In genomic region chr17:73301258-73302050, GRCm38 (mm10) we compare ENCODE assay signal across 7 mouse cellular contexts.
DNase-seq lines count a peak whose midpoint lies in the region; ATAC-seq lines count a peak whose summit lies in the region.

No protein-coding gene starts in this region.

- H3K4me2 ChIP-seq in forebrain, embryonic 16.5 days (ENCODE audit: low read length), result no peak overlapping the region
- H3K4me2 ChIP-seq in hindbrain, embryonic 11.5 days (replicated peaks; ENCODE audit: low read depth, low read length), result no peak overlapping the region

- ATAC-seq in forebrain, embryonic 16.5 days, result peak; percentile 37
- ATAC-seq in hindbrain, embryonic 11.5 days (ENCODE audit: low FRiP score), result peak; percentile 10; the same call in 1 of the 2 replicates

- H3K4me1 ChIP-seq in forebrain, embryonic 16.5 days (replicated peaks; ENCODE audit: control insufficient read depth, insufficient read depth, low read length), result no peaks in the 10 kb centered on the region; the same call in 1 of the 2 replicates
- H3K4me1 ChIP-seq in hindbrain, embryonic 11.5 days (replicated peaks; ENCODE audit: control insufficient read depth, insufficient read depth, low read length), result no peaks in the 10 kb centered on the region

- H3K9me3 ChIP-seq in forebrain, embryonic 16.5 days (ENCODE audit: control insufficient read depth, low read length), result no peaks in the 10 kb centered on the region
- no peaks in the 10 kb centered on the region for H3K9me3 ChIP-seq in hindbrain, embryonic 11.5 days (ENCODE audit: control insufficient read depth, low read length)

- no peak overlapping the region for H3K4me3 ChIP-seq in forebrain, embryonic 16.5 days (replicated peaks; ENCODE audit: low read length)
- no peak overlapping the region for H3K4me3 ChIP-seq in hindbrain, embryonic 11.5 days (ENCODE audit: low read depth, low read length)

- peak; percentile 57 for DNase-seq in Muller cell, postnatal 12 days (ENCODE audit: inconsistent ontology term)
- peak; percentile 70 for DNase-seq in c-Kit-positive CD71-negative TER-119-negative erythroid progenitor cells, embryonic 14.5 days (ENCODE audit: low read depth)
- DNase-seq in hindbrain, embryonic 11.5 days (ENCODE audit: low spot score), result peak; percentile 84
- DNase-seq in layer of hippocampus, postnatal 25 days (ENCODE audit: extremely low spot score in 1 of 2, low spot score in 1 of 2), result peak; percentile 30 to 60
- peak; percentile 77 for DNase-seq in lung, postnatal 25 days (ENCODE audit: low spot score)
- DNase-seq in right cerebral cortex, adult 18-20 months, result peak; percentile 61

- H3K27me3 ChIP-seq in forebrain, embryonic 16.5 days (replicated peaks; ENCODE audit: control insufficient read depth, insufficient read depth, low read length), result peaks cover 15% of the 10 kb centered on the region
- no peaks in the 10 kb centered on the region for H3K27me3 ChIP-seq in hindbrain, embryonic 11.5 days (ENCODE audit: control insufficient read depth, insufficient read depth, low read length)

- H3K9ac ChIP-seq in forebrain, embryonic 16.5 days (replicated peaks; ENCODE audit: low read depth, low read length), result no peak overlapping the region
- H3K9ac ChIP-seq in hindbrain, embryonic 11.5 days (ENCODE audit: low read depth, low read length), result no peak overlapping the region

- no peak overlapping the region for H3K27ac ChIP-seq in forebrain, embryonic 16.5 days (ENCODE audit: low read length)
- no peak overlapping the region for H3K27ac ChIP-seq in hindbrain, embryonic 11.5 days (ENCODE audit: low read depth, low read length)

- H3K36me3 ChIP-seq in forebrain, embryonic 16.5 days (ENCODE audit: control insufficient read depth, insufficient read depth), result no peaks in the 10 kb centered on the region
- H3K36me3 ChIP-seq in hindbrain, embryonic 11.5 days (ENCODE audit: control insufficient read depth, insufficient read depth, low read length), result no peaks in the 10 kb centered on the region

- 38% methylated on average over 15 of the region's 15 CpGs for WGBS in forebrain, embryonic 16.5 days
- WGBS in hindbrain, embryonic 11.5 days, result 41% methylated on average over 15 of the region's 15 CpGs
